Mouse (Mus musculus): ENCODE results near the gene Sema4b. TPM values are rescaled to one million over a fixed set of nuclear protein-coding genes. Genes with fewer than 3 reads are reported as not detected.

Sema4b gene
- 12.1 and 14.4 TPM in 2 replicates for polyA plus RNA-seq (2015; fragmentation: Nextera tagmentation; extraction: Ambion mirVana)

DNA sequence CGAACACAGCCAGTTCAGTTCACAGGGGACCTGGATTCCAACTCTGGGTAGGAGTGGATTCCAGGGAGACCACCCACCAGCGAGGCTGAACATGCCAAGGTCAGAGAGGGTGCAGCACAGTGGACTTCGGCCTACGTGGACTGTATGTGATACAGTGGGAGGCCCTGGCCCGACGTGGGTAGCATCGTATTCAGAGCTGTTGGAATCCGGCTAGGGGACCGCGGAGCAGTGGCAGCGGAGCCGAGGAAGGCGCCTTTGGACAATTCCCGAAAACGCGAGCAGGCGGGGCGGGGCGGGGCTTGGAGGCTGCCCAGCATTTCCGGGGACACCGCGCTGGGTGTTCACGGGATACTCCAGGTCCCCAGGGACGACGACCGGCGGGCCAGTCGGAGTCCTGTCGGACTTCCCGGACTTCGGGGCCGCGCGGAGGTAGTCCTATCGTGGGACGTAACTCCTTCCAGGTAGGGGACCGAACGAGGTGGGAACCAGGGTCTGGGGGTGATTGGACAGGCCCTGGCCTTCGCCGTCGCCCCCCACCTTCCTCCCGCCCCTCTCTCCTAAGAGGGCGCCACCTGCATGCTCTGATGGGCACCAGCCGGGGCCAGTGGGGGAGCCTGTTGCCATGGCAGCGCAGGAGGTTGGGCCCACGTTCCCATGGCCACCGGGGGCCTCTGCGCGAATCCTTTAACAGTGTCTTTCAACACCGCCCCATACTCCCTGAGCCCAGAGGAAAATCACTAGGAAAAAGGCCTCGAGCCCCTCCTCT is at the start of gene Sema4b:
Gene Sema4b, plus strand, starts transcription at position 311 of the 766 bp plus-strand sequence.
- WGBS = under 1% methylated on average over 46 of the region's 51 CpGs
- peak within 1 kb of the TSS; percentile 76 for H3K9ac ChIP-seq (ENCODE audit: low read length)
- H3K4me3 ChIP-seq (ENCODE audit: low read length) = peak within 1 kb of the TSS; percentile 64
- H3K27me3 ChIP-seq (ENCODE audit: control insufficient read depth, insufficient read depth, low read length) = no peaks in the 10 kb centered on the region
- no peaks in the 10 kb centered on the region for H3K36me3 ChIP-seq (ENCODE audit: control insufficient read depth, insufficient read depth)
- H3K4me1 ChIP-seq (ENCODE audit: control insufficient read depth, insufficient read depth, low read length) = peaks cover 51% of the 10 kb centered on the region
- peak within 1 kb of the TSS; percentile 95 for H3K27ac ChIP-seq (ENCODE audit: low read length)
- H3K4me2 ChIP-seq (ENCODE audit: low read depth, low read length) = peak within 1 kb of the TSS; percentile 67
- peak; percentile 82 for ATAC-seq (replicated peaks; ENCODE audit: extremely low read depth, insufficient read depth, low FRiP score)
- no peaks in the 10 kb centered on the region for H3K9me3 ChIP-seq (replicated peaks; ENCODE audit: control insufficient read depth, low read length)

DNA sequence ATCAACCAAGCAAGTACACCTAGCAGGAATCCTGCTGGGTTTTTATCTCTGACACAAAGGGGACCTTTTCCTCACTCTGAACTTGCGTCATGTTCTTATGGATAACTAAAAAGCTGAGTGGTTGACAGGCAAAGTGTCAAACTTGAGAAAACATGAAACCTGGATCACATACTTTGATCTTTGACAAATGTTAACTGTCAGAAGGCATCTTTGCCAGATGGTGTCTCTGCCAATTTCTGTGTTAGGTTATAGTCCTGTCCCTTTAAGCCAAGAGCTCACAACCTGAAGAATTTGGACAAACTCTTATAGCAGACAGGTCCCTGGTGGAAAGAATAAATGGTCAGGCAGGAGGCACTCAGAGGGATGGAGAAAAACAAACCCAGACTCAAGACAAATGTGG is 48.3 kb upstream of the Sema4b start:
- H3K27me3 ChIP-seq (ENCODE audit: control insufficient read depth, insufficient read depth, low read length) = no peaks in the 10 kb centered on the region
- H3K4me1 ChIP-seq (ENCODE audit: control insufficient read depth, insufficient read depth, low read length) = peaks cover 16% of the 10 kb centered on the region
- no peak for ATAC-seq (replicated peaks; ENCODE audit: extremely low read depth, insufficient read depth, low FRiP score)
- 79% methylated on average over 1 of the region's 1 CpGs for WGBS
- H3K9ac ChIP-seq (ENCODE audit: low read length) = no peak overlapping the region
- no peaks in the 10 kb centered on the region for H3K36me3 ChIP-seq (ENCODE audit: control insufficient read depth, insufficient read depth)
- no peak overlapping the region for H3K27ac ChIP-seq (ENCODE audit: low read length)
- H3K4me3 ChIP-seq (ENCODE audit: low read length) = no peak overlapping the region
- no peak overlapping the region for H3K4me2 ChIP-seq (ENCODE audit: low read depth, low read length)
- H3K9me3 ChIP-seq (replicated peaks; ENCODE audit: control insufficient read depth, low read length) = peaks cover 15% of the 10 kb centered on the region

DNA sequence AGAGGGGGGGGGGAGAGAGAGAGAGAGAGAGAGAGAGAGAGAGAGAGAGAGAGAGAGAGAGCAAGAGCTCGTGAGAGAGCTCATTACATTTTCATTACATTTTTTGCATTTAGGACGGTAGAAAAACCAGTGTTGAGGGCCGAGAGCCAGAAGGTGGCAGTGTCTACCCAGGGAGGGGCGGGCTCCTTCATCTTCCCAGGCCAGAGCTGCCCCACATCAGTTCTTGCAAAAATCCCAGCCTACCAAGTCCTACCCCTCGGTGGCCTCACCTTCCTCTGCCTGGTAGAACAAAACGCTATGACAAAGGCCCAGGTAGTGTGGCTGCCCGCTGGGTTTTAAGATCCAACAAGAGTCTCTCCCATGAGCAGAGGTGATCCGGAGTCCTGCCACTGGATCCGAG is 45.8 kb upstream of the Sema4b start:
- no peaks in the 10 kb centered on the region for H3K27me3 ChIP-seq (ENCODE audit: control insufficient read depth, insufficient read depth, low read length)
- peaks cover 15% of the 10 kb centered on the region for H3K9me3 ChIP-seq (replicated peaks; ENCODE audit: control insufficient read depth, low read length)
- H3K9ac ChIP-seq (ENCODE audit: low read length) = no peak overlapping the region
- H3K4me2 ChIP-seq (ENCODE audit: low read depth, low read length) = no peak overlapping the region
- no peak overlapping the region for H3K27ac ChIP-seq (ENCODE audit: low read length)
- ATAC-seq (replicated peaks; ENCODE audit: extremely low read depth, insufficient read depth, low FRiP score) = peak; percentile 68
- WGBS = 12% methylated on average over 9 of the region's 9 CpGs
- no peak overlapping the region for H3K4me3 ChIP-seq (ENCODE audit: low read length)
- H3K36me3 ChIP-seq (ENCODE audit: control insufficient read depth, insufficient read depth) = no peaks in the 10 kb centered on the region
- H3K4me1 ChIP-seq (ENCODE audit: control insufficient read depth, insufficient read depth, low read length) = peaks cover 4% of the 10 kb centered on the region; the same call in 1 of the 2 replicates

DNA sequence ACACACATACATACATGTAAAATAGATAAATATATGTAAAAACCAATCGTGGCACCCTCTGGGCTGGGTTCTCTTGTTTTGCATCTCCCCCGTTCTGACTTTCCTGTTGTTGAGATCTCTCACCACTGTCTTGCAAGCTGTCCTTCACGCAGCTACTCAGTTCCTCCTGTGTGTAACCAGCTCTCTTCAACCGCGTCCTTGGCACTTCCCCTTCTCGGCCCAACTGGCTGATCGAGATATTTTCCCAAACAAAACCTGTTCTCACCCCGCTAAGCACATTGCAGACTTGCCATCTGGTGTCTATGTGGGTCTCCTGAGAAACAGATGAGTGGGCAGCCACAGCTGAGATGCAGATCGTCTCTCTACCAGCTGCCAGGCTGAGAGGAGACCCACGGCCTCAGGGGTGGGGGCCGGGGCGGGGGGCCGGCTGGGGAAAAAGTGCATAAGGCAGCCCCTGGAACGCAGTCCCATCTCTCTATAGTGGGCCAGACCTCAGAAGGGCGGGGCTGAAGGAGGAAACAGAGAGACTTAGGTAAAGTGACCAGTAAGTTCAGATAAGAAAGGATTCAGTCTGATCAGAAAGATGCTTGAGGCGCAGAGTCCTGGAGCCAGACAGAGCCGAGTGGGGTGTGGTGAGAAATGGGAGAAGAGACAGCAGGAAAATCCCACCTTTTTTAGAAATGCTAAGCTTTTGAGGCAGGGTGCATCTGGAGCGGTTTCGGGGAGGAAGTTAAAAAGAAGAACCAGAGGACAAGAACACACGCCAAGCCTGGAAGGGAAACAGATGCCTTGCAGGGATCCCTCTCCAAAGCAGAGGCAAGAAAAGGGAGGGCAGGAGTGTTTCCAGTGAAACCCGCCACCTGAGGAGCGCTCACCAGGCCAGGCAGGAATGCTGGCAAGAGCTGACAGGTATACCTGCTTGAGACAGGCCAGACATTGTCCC is 43.0 kb upstream of the Sema4b start:
- no peak for ATAC-seq (replicated peaks; ENCODE audit: extremely low read depth, insufficient read depth, low FRiP score)
- Histone ChIP-seq H3K4me3 (ENCODE audit: low read length) (no peak overlapping the region), H3K4me1 (ENCODE audit: control insufficient read depth, insufficient read depth, low read length) (peaks cover 4% of the 10 kb centered on the region; the same call in 1 of the 2 replicates), H3K9ac (ENCODE audit: low read length) (peak overlapping the region; percentile 49), H3K27me3 (ENCODE audit: control insufficient read depth, insufficient read depth, low read length) (no peaks in the 10 kb centered on the region), H3K27ac (ENCODE audit: low read length) (peak overlapping the region; percentile 67), H3K4me2 (ENCODE audit: low read depth, low read length) (peak overlapping the region; percentile 21; the same call in 1 of the 2 replicates), H3K36me3 (ENCODE audit: control insufficient read depth, insufficient read depth) (no peaks in the 10 kb centered on the region), H3K9me3 (replicated peaks; ENCODE audit: control insufficient read depth, low read length) (no peaks in the 10 kb centered on the region)
- 36% methylated on average over 22 of the region's 22 CpGs for WGBS

DNA sequence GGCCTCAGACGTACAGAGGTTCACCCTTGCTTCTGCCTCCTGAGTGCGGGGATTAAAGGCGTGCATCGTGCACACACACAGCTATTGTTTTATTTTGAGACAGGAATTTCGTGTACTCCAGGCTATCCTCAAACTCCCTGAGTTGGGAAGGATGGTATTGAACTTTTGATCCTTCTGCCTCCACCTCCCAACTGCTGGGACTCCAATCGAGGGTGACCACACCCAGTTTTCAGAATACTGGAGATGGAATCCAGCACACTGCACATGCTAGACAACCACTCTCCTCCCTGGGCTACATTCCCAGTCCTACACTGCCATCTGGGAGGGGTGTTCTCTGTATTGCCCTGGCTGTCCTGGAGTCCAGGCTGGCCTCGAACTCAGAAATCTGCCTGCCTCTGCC is 41.9 kb upstream of the Sema4b start:
- 92% methylated on average over 7 of the region's 7 CpGs for WGBS

DNA sequence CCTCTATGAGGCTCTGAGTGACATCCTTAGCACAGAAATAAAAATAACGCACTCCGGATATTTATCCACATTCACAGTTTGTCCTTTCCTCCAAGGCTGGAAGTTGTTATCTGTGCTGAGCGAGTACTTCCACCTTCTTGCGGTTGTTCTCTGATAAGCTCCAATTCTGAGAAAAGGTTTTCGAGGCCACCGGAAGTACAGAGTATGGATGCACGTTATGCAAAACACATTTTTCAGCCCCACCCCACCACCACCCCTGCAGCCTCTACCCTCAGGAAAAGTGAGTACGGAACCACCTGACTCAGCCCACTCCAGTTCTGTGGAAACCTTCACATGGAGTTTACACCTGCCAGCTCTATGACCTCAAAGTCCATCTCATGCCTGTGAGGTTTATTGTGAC is 40.6 kb upstream of the Sema4b start:
- no peak for ATAC-seq (replicated peaks; ENCODE audit: extremely low read depth, insufficient read depth, low FRiP score)
- Histone ChIP-seq H3K4me3 (ENCODE audit: low read length) (no peak overlapping the region), H3K27ac (ENCODE audit: low read length) (no peak overlapping the region), H3K9ac (ENCODE audit: low read length) (no peak overlapping the region), H3K27me3 (ENCODE audit: control insufficient read depth, insufficient read depth, low read length) (no peaks in the 10 kb centered on the region), H3K4me1 (ENCODE audit: control insufficient read depth, insufficient read depth, low read length) (peaks cover 4% of the 10 kb centered on the region; the same call in 1 of the 2 replicates), H3K36me3 (ENCODE audit: control insufficient read depth, insufficient read depth) (no peaks in the 10 kb centered on the region), H3K4me2 (ENCODE audit: low read depth, low read length) (no peak overlapping the region), H3K9me3 (replicated peaks; ENCODE audit: control insufficient read depth, low read length) (no peaks in the 10 kb centered on the region)
- 59% methylated on average over 8 of the region's 8 CpGs for WGBS

More for the DNA sequence above, 41.9 kb upstream of the Sema4b start:
- H3K9me3 ChIP-seq (replicated peaks; ENCODE audit: control insufficient read depth, low read length) = no peaks in the 10 kb centered on the region
- ATAC-seq (replicated peaks; ENCODE audit: extremely low read depth, insufficient read depth, low FRiP score) = no peak
- no peak overlapping the region for H3K4me3 ChIP-seq (ENCODE audit: low read length)
- H3K9ac ChIP-seq (ENCODE audit: low read length) = no peak overlapping the region
- H3K27ac ChIP-seq (ENCODE audit: low read length) = no peak overlapping the region
- no peak overlapping the region for H3K4me2 ChIP-seq (ENCODE audit: low read depth, low read length)
- peaks cover 4% of the 10 kb centered on the region; the same call in 1 of the 2 replicates for H3K4me1 ChIP-seq (ENCODE audit: control insufficient read depth, insufficient read depth, low read length)
- no peaks in the 10 kb centered on the region for H3K27me3 ChIP-seq (ENCODE audit: control insufficient read depth, insufficient read depth, low read length)
- no peaks in the 10 kb centered on the region for H3K36me3 ChIP-seq (ENCODE audit: control insufficient read depth, insufficient read depth)

DNA sequence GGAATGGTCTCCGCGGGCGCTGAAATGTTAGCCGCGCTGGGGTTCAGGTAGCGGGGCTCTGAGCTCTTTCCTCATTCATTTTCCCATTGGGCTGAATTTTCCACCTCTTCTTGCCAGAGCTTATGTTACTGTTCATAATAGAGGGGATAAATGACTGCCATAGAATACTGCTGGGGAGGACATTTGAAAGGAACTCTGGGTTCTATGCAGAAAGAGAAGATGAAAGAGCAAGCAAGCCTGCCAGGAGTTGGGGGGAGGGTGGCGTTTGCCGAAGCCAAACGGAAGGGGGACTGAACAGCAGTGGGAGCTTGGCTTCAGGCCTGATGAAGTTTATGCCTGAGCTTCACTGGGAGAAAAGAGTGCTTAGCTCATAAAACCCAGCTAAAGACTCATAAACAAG is 37.3 kb upstream of the Sema4b start:
- no peaks in the 10 kb centered on the region for H3K27me3 ChIP-seq (ENCODE audit: control insufficient read depth, insufficient read depth, low read length)
- no peak overlapping the region for H3K4me3 ChIP-seq (ENCODE audit: low read length)
- H3K9ac ChIP-seq (ENCODE audit: low read length) = no peak overlapping the region
- H3K4me1 ChIP-seq (ENCODE audit: control insufficient read depth, insufficient read depth, low read length) = no peaks in the 10 kb centered on the region
- no peak overlapping the region for H3K27ac ChIP-seq (ENCODE audit: low read length)
- 48% methylated on average over 9 of the region's 9 CpGs for WGBS
- no peaks in the 10 kb centered on the region for H3K36me3 ChIP-seq (ENCODE audit: control insufficient read depth, insufficient read depth)
- ATAC-seq (replicated peaks; ENCODE audit: extremely low read depth, insufficient read depth, low FRiP score) = no peak
- H3K4me2 ChIP-seq (ENCODE audit: low read depth, low read length) = no peak overlapping the region
- H3K9me3 ChIP-seq (replicated peaks; ENCODE audit: control insufficient read depth, low read length) = no peaks in the 10 kb centered on the region

DNA sequence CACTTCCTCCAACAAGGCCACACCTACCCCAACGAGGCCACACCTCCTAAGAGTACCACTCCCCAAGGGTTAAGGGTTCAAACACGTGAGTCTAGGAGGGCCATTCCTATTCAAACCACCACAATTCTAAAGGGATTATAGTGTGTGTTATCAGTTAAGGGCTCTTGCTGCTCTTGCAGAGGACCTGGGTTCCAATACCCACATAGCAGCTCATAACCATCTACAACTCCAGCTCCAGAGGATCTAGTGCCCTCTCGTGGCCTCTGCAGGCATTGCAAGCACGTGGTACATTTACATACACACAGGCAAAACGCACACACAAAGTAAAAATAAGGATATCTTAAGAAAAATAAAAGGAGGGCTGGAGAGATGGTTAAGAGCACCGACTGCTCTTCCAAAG is 34.5 kb upstream of the Sema4b start:
- H3K27ac ChIP-seq (ENCODE audit: low read length) = no peak overlapping the region
- H3K9ac ChIP-seq (ENCODE audit: low read length) = no peak overlapping the region
- no peak overlapping the region for H3K4me2 ChIP-seq (ENCODE audit: low read depth, low read length)
- WGBS = 61% methylated on average over 6 of the region's 6 CpGs
- peaks cover 4% of the 10 kb centered on the region for H3K4me1 ChIP-seq (ENCODE audit: control insufficient read depth, insufficient read depth, low read length)
- no peaks in the 10 kb centered on the region for H3K9me3 ChIP-seq (replicated peaks; ENCODE audit: control insufficient read depth, low read length)
- H3K4me3 ChIP-seq (ENCODE audit: low read length) = no peak overlapping the region
- no peaks in the 10 kb centered on the region for H3K27me3 ChIP-seq (ENCODE audit: control insufficient read depth, insufficient read depth, low read length)
- no peak for ATAC-seq (replicated peaks; ENCODE audit: extremely low read depth, insufficient read depth, low FRiP score)
- H3K36me3 ChIP-seq (ENCODE audit: control insufficient read depth, insufficient read depth) = no peaks in the 10 kb centered on the region

DNA sequence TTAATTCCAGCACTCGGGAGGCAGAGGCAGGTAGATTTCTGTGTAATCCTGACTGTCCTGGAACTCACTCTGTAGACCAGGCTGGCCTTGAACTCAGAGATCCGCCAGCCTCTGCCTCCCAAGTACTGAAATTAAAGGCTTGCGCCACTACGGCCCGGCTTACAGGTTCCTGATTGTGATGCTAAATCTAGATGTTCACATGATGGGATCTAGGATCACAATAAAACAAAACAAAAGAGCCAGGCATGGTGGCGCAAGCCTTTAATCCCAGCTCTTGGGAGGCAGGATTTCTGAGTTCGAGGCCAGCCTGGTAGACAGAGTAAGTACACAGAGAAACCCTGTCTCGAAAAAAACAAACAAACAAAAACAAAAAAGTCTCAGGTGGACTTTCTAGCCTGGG is 33.9 kb upstream of the Sema4b start:
- Histone ChIP-seq H3K27ac (ENCODE audit: low read length) (no peak overlapping the region), H3K36me3 (ENCODE audit: control insufficient read depth, insufficient read depth) (no peaks in the 10 kb centered on the region), H3K9me3 (replicated peaks; ENCODE audit: control insufficient read depth, low read length) (no peaks in the 10 kb centered on the region), H3K4me2 (ENCODE audit: low read depth, low read length) (no peak overlapping the region), H3K27me3 (ENCODE audit: control insufficient read depth, insufficient read depth, low read length) (no peaks in the 10 kb centered on the region), H3K4me3 (ENCODE audit: low read length) (no peak overlapping the region), H3K9ac (ENCODE audit: low read length) (no peak overlapping the region), H3K4me1 (ENCODE audit: control insufficient read depth, insufficient read depth, low read length) (peaks cover 4% of the 10 kb centered on the region)
- no peak for ATAC-seq (replicated peaks; ENCODE audit: extremely low read depth, insufficient read depth, low FRiP score)
- 90% methylated on average over 8 of the region's 8 CpGs for WGBS
